Mouse (Mus musculus) cerebellum, adult 2 months (tissue): ENCODE results near the gene Zxdc.
A peak's percentile ranks its signal among the peaks of the same experiment; 100 is the strongest.

Source experiments
- CTCF ChIP-seq: fragments of 200-500 bp; IDR thresholded peaks from 2 replicates; pipeline ENCODE4 v1.5.1; 2011; ENCODE audit warnings: low read depth, mild to moderate bottlenecking, control low read depth, low read length, moderate library complexity, borderline replicate concordance; ENCODE audit not compliant: insufficient read depth
- POLR2A ChIP-seq: fragments of 200-500 bp; IDR thresholded peaks from 2 replicates; pipeline ENCODE4 v1.6.1; 2011; ENCODE audit warnings: low read length, control low read depth, borderline replicate concordance; ENCODE audit not compliant: insufficient read depth

GRCm38 (mm10) chr6:90327670-90328069 lies 41.6 kb upstream of the Zxdc start:
- peak; percentile 47; the same call in 1 of the 2 replicates for TF ChIP-seq CTCF
- no peak for TF ChIP-seq POLR2A
